Mouse (Mus musculus): ENCODE data around the gene Plekhg2. TPM values are rescaled to one million over a fixed set of nuclear protein-coding genes. Genes with fewer than 3 reads are reported as not detected.

The Plekhg2 gene
- polyA plus RNA-seq, 1 experiment from 2014 or later, result 42.8 TPM

GRCm38 (mm10) chr7:28373891-28374495 is 1.6 kb upstream of the Plekhg2 start:
- WGBS, result 86% methylated on average over 7 of the region's 7 CpGs
- H3K27ac ChIP-seq (replicated peaks), result peak overlapping the region; percentile 90
- no peaks in the 10 kb centered on the region for H3K9me3 ChIP-seq
- ATAC-seq (replicated peaks), result no peak
- no peak overlapping the region for H3K9ac ChIP-seq (replicated peaks)
- peaks cover 3% of the 10 kb centered on the region; the same call in 1 of the 2 replicates for H3K36me3 ChIP-seq
- no peak overlapping the region for H3K4me2 ChIP-seq (replicated peaks)
- no peaks in the 10 kb centered on the region for H3K27me3 ChIP-seq
- peaks cover 66% of the 10 kb centered on the region for H3K4me1 ChIP-seq
- no peak overlapping the region for H3K4me3 ChIP-seq

- Histone ChIP-seq H3K4me2 (replicated peaks) (peak overlapping the region; percentile 79), H3K36me3 (peaks cover 11% of the 10 kb centered on the region; the same call in 1 of the 2 replicates), H3K9me3 (no peaks in the 10 kb centered on the region), H3K27ac (replicated peaks) (peak overlapping the region; percentile 90), H3K4me1 (peaks cover 60% of the 10 kb centered on the region), H3K9ac (replicated peaks) (0 out of 2 replicates have a peak overlapping the region, but pooled peaks have one; percentile 74), H3K4me3 (peak overlapping the region; percentile 80), H3K27me3 (no peaks in the 10 kb centered on the region)
- 1% methylated on average over 9 of the region's 9 CpGs for WGBS
- peak; percentile 21; the same call in 1 of the 2 replicates for ATAC-seq (replicated peaks)
These were observed 757 bp upstream of the Plekhg2 start for GRCm38 (mm10) chr7:28373131-28373581.

GRCm38 (mm10) chr7:28371514-28371989 is 847 bp downstream of the Plekhg2 start:
- Histone ChIP-seq H3K4me2 (replicated peaks) (peak overlapping the region; percentile 79), H3K27me3 (no peaks in the 10 kb centered on the region), H3K9ac (replicated peaks) (peak overlapping the region; percentile 74), H3K27ac (replicated peaks) (peak overlapping the region; percentile 90), H3K4me1 (peaks cover 48% of the 10 kb centered on the region), H3K36me3 (peaks cover 27% of the 10 kb centered on the region), H3K9me3 (no peaks in the 10 kb centered on the region), H3K4me3 (peak overlapping the region; percentile 80)
- ATAC-seq (replicated peaks), result no peak; the same call in 1 of the 2 replicates
- WGBS, result under 1% methylated on average over 42 of the region's 43 CpGs

GRCm38 (mm10) chr7:28370977-28371513 is 1.4 kb downstream of the Plekhg2 start:
- no peaks in the 10 kb centered on the region for H3K9me3 ChIP-seq
- ATAC-seq (replicated peaks), result no peak
- H3K27ac ChIP-seq (replicated peaks), result peak overlapping the region; percentile 90
- peak overlapping the region; percentile 80 for H3K4me3 ChIP-seq
- 7% methylated on average over 11 of the region's 11 CpGs for WGBS
- peaks cover 30% of the 10 kb centered on the region for H3K36me3 ChIP-seq
- peaks cover 43% of the 10 kb centered on the region for H3K4me1 ChIP-seq
- peak overlapping the region; percentile 79 for H3K4me2 ChIP-seq (replicated peaks)
- peak overlapping the region; percentile 74 for H3K9ac ChIP-seq (replicated peaks)
- H3K27me3 ChIP-seq, result no peaks in the 10 kb centered on the region

GRCm38 (mm10) chr7:28370051-28370450 is 2.3 kb downstream of the Plekhg2 start:
- Histone ChIP-seq H3K4me1 (peaks cover 37% of the 10 kb centered on the region), H3K4me3 (peak overlapping the region; percentile 80), H3K27ac (replicated peaks) (no peak overlapping the region), H3K9ac (replicated peaks) (0 out of 2 replicates have a peak overlapping the region, but pooled peaks have one; percentile 74), H3K4me2 (replicated peaks) (peak overlapping the region; percentile 79), H3K9me3 (no peaks in the 10 kb centered on the region), H3K27me3 (no peaks in the 10 kb centered on the region), H3K36me3 (peaks cover 33% of the 10 kb centered on the region)
- no peak for ATAC-seq (replicated peaks)
- 94% methylated on average over 14 of the region's 14 CpGs for WGBS

- Histone ChIP-seq H3K4me3 (no peak overlapping the region), H3K27ac (replicated peaks) (no peak overlapping the region), H3K36me3 (peaks cover 49% of the 10 kb centered on the region), H3K27me3 (no peaks in the 10 kb centered on the region), H3K4me1 (peaks cover 31% of the 10 kb centered on the region), H3K9ac (replicated peaks) (no peak overlapping the region), H3K4me2 (replicated peaks) (no peak overlapping the region), H3K9me3 (no peaks in the 10 kb centered on the region)
- no peak for ATAC-seq (replicated peaks)
- WGBS, result 96% methylated on average over 16 of the region's 16 CpGs
These were observed 4.0 kb downstream of the Plekhg2 start for GRCm38 (mm10) chr7:28368276-28368920.

GRCm38 (mm10) chr7:28367663-28368275 is 4.6 kb downstream of the Plekhg2 start:
- WGBS, result 90% methylated on average over 16 of the region's 16 CpGs
- H3K36me3 ChIP-seq, result peaks cover 51% of the 10 kb centered on the region
- H3K9ac ChIP-seq (replicated peaks), result 0 out of 2 replicates have a peak overlapping the region, but pooled peaks have one; percentile 7

GRCm38 (mm10) chr7:28362441-28363060 is 9.8 kb downstream of the Plekhg2 start:
- WGBS, result 91% methylated on average over 16 of the region's 16 CpGs

More at GRCm38 (mm10) chr7:28367663-28368275, 4.6 kb downstream of the Plekhg2 start:
- H3K27me3 ChIP-seq, result no peaks in the 10 kb centered on the region
- no peak overlapping the region for H3K4me2 ChIP-seq (replicated peaks)
- H3K27ac ChIP-seq (replicated peaks), result no peak overlapping the region
- peaks cover 27% of the 10 kb centered on the region for H3K4me1 ChIP-seq
- no peaks in the 10 kb centered on the region for H3K9me3 ChIP-seq
- ATAC-seq (replicated peaks), result no peak
- H3K4me3 ChIP-seq, result no peak overlapping the region

GRCm38 (mm10) chr7:28361647-28362341 is 10.6 kb downstream of the Plekhg2 start:
- no peaks in the 10 kb centered on the region for H3K9me3 ChIP-seq
- no peak overlapping the region for H3K4me3 ChIP-seq
- 96% methylated on average over 20 of the region's 20 CpGs for WGBS
- peaks cover 4% of the 10 kb centered on the region; the same call in 1 of the 2 replicates for H3K4me1 ChIP-seq
- H3K9ac ChIP-seq (replicated peaks), result no peak overlapping the region
- H3K4me2 ChIP-seq (replicated peaks), result no peak overlapping the region
- no peaks in the 10 kb centered on the region for H3K27me3 ChIP-seq
- no peak for ATAC-seq (replicated peaks)
- H3K27ac ChIP-seq (replicated peaks), result no peak overlapping the region
- peaks cover 57% of the 10 kb centered on the region for H3K36me3 ChIP-seq

More at GRCm38 (mm10) chr7:28362441-28363060, 9.8 kb downstream of the Plekhg2 start:
- no peak overlapping the region for H3K4me3 ChIP-seq
- no peak overlapping the region for H3K9ac ChIP-seq (replicated peaks)
- no peak for ATAC-seq (replicated peaks)
- H3K36me3 ChIP-seq, result peaks cover 65% of the 10 kb centered on the region
- no peaks in the 10 kb centered on the region for H3K27me3 ChIP-seq
- no peak overlapping the region for H3K4me2 ChIP-seq (replicated peaks)
- H3K9me3 ChIP-seq, result no peaks in the 10 kb centered on the region
- peaks cover 4% of the 10 kb centered on the region; the same call in 1 of the 2 replicates for H3K4me1 ChIP-seq
- H3K27ac ChIP-seq (replicated peaks), result no peak overlapping the region

GRCm38 (mm10) chr7:28360291-28360690 is 12.1 kb downstream of the Plekhg2 start:
- WGBS, result 90% methylated on average over 6 of the region's 6 CpGs
- ATAC-seq (replicated peaks), result no peak
- peaks cover 55% of the 10 kb centered on the region for H3K36me3 ChIP-seq

GRCm38 (mm10) chr7:28359854-28360253 is 12.5 kb downstream of the Plekhg2 start:
- Histone ChIP-seq H3K9ac (replicated peaks) (no peak overlapping the region), H3K4me1 (peaks cover 4% of the 10 kb centered on the region; the same call in 1 of the 2 replicates), H3K36me3 (peaks cover 53% of the 10 kb centered on the region), H3K9me3 (no peaks in the 10 kb centered on the region), H3K4me3 (no peak overlapping the region), H3K27me3 (no peaks in the 10 kb centered on the region), H3K27ac (replicated peaks) (no peak overlapping the region), H3K4me2 (replicated peaks) (no peak overlapping the region)
- 92% methylated on average over 10 of the region's 10 CpGs for WGBS
- ATAC-seq (replicated peaks), result no peak

More at GRCm38 (mm10) chr7:28360291-28360690, 12.1 kb downstream of the Plekhg2 start:
- Histone ChIP-seq H3K4me1 (peaks cover 4% of the 10 kb centered on the region; the same call in 1 of the 2 replicates), H3K9me3 (no peaks in the 10 kb centered on the region), H3K27me3 (no peaks in the 10 kb centered on the region), H3K9ac (replicated peaks) (no peak overlapping the region), H3K4me3 (no peak overlapping the region), H3K4me2 (replicated peaks) (no peak overlapping the region), H3K27ac (replicated peaks) (no peak overlapping the region)

Data from forebrain, embryonic 15.5 days (tissue).